Mouse (Mus musculus) liver, embryonic 14.5 days (tissue): ENCODE results near the gene Cul4a.

Experiments
- CTCF ChIP-seq: IDR thresholded peaks from 2 replicates; pipeline ENCODE4 v1.5.1; 2016; ENCODE audit warnings: antibody characterized with exemption, low read depth, control low read depth
- EP300 ChIP-seq: IDR thresholded peaks from 2 replicates; pipeline ENCODE4 v1.6.1; 2016; ENCODE audit warnings: antibody characterized with exemption, low read depth

DNA sequence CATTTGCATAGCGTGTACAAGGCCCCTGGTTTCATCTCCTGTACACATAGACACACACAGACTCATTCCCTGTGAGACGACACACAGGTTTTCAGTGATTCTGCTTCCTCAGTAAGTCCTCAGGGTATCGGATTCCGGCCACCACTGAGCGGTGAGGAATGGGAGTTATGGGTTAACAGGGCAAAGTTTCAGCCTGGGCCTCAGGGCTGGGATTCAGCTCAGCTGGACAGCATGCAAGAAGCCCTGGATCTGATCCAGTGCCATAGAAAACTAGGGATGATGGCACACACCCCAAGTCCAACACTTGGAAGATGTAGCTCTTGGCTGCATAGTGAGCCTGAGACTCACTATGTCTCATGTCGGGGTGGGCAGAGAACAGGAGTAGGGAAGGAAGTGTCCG, 74.5 kb downstream of the Cul4a start:
- no peak for TF ChIP-seq CTCF
- TF ChIP-seq EP300 = no peak
